Mouse (Mus musculus) lung, postnatal 0 days (tissue): ENCODE measurements around the gene Ccdc120.

Experiments used
- CTCF ChIP-seq: IDR thresholded peaks from 2 replicates; pipeline ENCODE4 v1.5.1; 2016; ENCODE audit warnings: antibody characterized with exemption, mild to moderate bottlenecking
- EP300 ChIP-seq: IDR thresholded peaks from 2 replicates; pipeline ENCODE4 v1.6.1; 2016; ENCODE audit warnings: antibody characterized with exemption, mild to moderate bottlenecking, control low read depth

GRCm38 (mm10) chrX:7721514-7722281, 29.0 kb downstream of the Ccdc120 start, which contains the start of gene Gm45208:
- TF ChIP-seq CTCF (no peak), EP300 (peak; percentile 95)
